In genomic region chr12:31209377-31209805, GRCm38 (mm10) we compare ENCODE assay signal across 24 mouse cellular contexts. TPM values are rescaled to one million over a fixed set of nuclear protein-coding genes. Genes with fewer than 3 reads are reported as not detected.
DNase-seq lines count a peak whose midpoint lies in the region; ATAC-seq lines count a peak whose summit lies in the region.
"Had no signal": no experiment of that assay in that cellular context is flagged by ENCODE, and none has a peak within 500 bp of the region (broad histone marks: within the 10 kb centered on the region; RNA-seq: fewer than 3 reads in every experiment).

No protein-coding gene starts in this region.

- H3K36me3 ChIP-seq in neural tube, embryonic 15.5 days, result no peaks in the 10 kb centered on the region
- H3K36me3 ChIP-seq: embryonic facial prominence, embryonic 13.5 days; heart, embryonic 13.5 days; liver, embryonic 12.5 days; stomach, embryonic 15.5 days had no signal

- no peak overlapping the region for H3K9ac ChIP-seq in neural tube, embryonic 15.5 days (replicated peaks)
- H3K9ac ChIP-seq: embryonic facial prominence, embryonic 13.5 days; liver, embryonic 12.5 days; lung, embryonic 14.5 days; stomach, embryonic 15.5 days had no signal

- intact Hi-C loops in gastrocnemius, postnatal 36 days (cut with DNase I), result no loop called here

- ATAC-seq in neural tube, embryonic 15.5 days (ENCODE audit: low FRiP score), result no peak; the same call in 1 of the 2 replicates
- ATAC-seq: liver, embryonic 12.5 days had no signal

- 28% methylated on average over 5 of the region's 5 CpGs for WGBS in neural tube, embryonic 15.5 days

- H3K27me3 ChIP-seq in neural tube, embryonic 15.5 days (replicated peaks), result no peaks in the 10 kb centered on the region
- H3K27me3 ChIP-seq: CH12.LX; embryonic facial prominence, embryonic 13.5 days; heart, embryonic 13.5 days; liver, embryonic 12.5 days; stomach, embryonic 15.5 days had no signal

- DNase-seq in gastrocnemius, adult 18-20 months (ENCODE audit: low spot score), result peak; percentile 34
- DNase-seq in gastrocnemius, postnatal 36 days, result no peak
- peak; percentile 19 for DNase-seq in layer of hippocampus, adult 11-12 months (ENCODE audit: low spot score)
- no peak for DNase-seq in layer of hippocampus, adult 9-10 months (ENCODE audit: low spot score)
- peak; percentile 21 for DNase-seq in layer of hippocampus, adult 9-11 months
- DNase-seq in spleen, postnatal 36 days (ENCODE audit: low spot score in 2 of 2), result no peak
- DNase-seq in gastrocnemius, postnatal 4 days (ENCODE audit: low spot score in 2 of 2), result no peak
- DNase-seq: adrenal gland, postnatal 10 days; cerebellum, adult 9-10 months; lung, embryonic 14.5 days had no signal

- H3K27ac ChIP-seq in neural tube, embryonic 15.5 days (replicated peaks), result peak overlapping the region; percentile 6; the same call in 1 of the 2 replicates
- H3K27ac ChIP-seq: embryonic facial prominence, embryonic 13.5 days; left cerebral cortex, adult 2 months; liver, embryonic 12.5 days; stomach, embryonic 15.5 days had no signal

- H3K4me1 ChIP-seq in neural tube, embryonic 15.5 days, result peaks cover 28% of the 10 kb centered on the region
- H3K4me1 ChIP-seq: liver, embryonic 12.5 days had no signal

- no peaks in the 10 kb centered on the region for H3K9me3 ChIP-seq in neural tube, embryonic 15.5 days (replicated peaks)
- H3K9me3 ChIP-seq: embryonic facial prominence, embryonic 13.5 days; heart, embryonic 13.5 days; liver, embryonic 12.5 days; stomach, embryonic 15.5 days had no signal

- no peak overlapping the region for H3K4me2 ChIP-seq in neural tube, embryonic 15.5 days
- H3K4me2 ChIP-seq: embryonic facial prominence, embryonic 13.5 days; heart, embryonic 13.5 days; liver, embryonic 12.5 days; lung, embryonic 14.5 days; stomach, embryonic 15.5 days had no signal

- H3K4me3 ChIP-seq in neural tube, embryonic 15.5 days (replicated peaks), result no peak overlapping the region
- H3K4me3 ChIP-seq: embryonic facial prominence, embryonic 13.5 days; heart, embryonic 13.5 days; left cerebral cortex, adult 2 months; liver, embryonic 12.5 days; stomach, embryonic 15.5 days had no signal

RNA-seq across cellular contexts. Expression of gene Gm6993, which starts 31.2 kb away (rescaled TPM):
- not detected for total RNA-seq in gastrocnemius, adult 18-20 months (2021)
- not detected for total RNA-seq in gastrocnemius, postnatal 36 days (2021)
- not detected in 2 replicates for polyA plus RNA-seq in neural tube, embryonic 15.5 days (2015; fragmentation: Nextera tagmentation; extraction: Ambion mirVana)
- total RNA-seq in gastrocnemius, postnatal 4 days (2021), result not detected
- total RNA-seq: adrenal gland, postnatal 10 days; CH12.LX; heart, postnatal 36 days; left cerebral cortex, adult 2 months had no signal
- polyA plus RNA-seq: cortical plate, adult 2 months; embryonic facial prominence, embryonic 13.5 days; heart, embryonic 13.5 days; intestine, embryonic 14.5 days; kidney, embryonic 14.5 days; large intestine, adult 2 months; limb, embryonic 11.5 days; liver, embryonic 12.5 days; lung, embryonic 14.5 days; stomach, embryonic 15.5 days; thymus, postnatal 0 days had no signal

RNA-seq across cellular contexts. Expression of gene Lamb1, which starts 55.6 kb away (rescaled TPM):
- 10 to 100 TPM; 10.8 to 13.2 TPM for total RNA-seq in gastrocnemius, adult 18-20 months (2021)
- total RNA-seq in gastrocnemius, postnatal 36 days (2021), result 10 to 100 TPM; 22.2 to 24.5 TPM
- polyA plus RNA-seq in neural tube, embryonic 15.5 days (2015; fragmentation: Nextera tagmentation; extraction: Ambion mirVana), result 17.4 and 29.1 TPM in 2 replicates
- 100 to 1,000 TPM; 259 to 273 TPM for total RNA-seq in gastrocnemius, postnatal 4 days (2021)

Comparison
In these comparisons a context has a peak if more than half of its experiments do, and no peak if none do; other contexts are left out.
1. DNase-seq: peak in gastrocnemius, adult 18-20 months (single experiment), layer of hippocampus, adult 11-12 months (single experiment) and layer of hippocampus, adult 9-11 months (single experiment); none in gastrocnemius, postnatal 36 days (0 of 2), layer of hippocampus, adult 9-10 months (single experiment), spleen, postnatal 36 days (0 of 2) and gastrocnemius, postnatal 4 days (0 of 2).
2. RNA of gene Lamb1, which starts 55.6 kb away (total RNA-seq): 259 to 273 TPM in gastrocnemius, postnatal 4 days; 22.2 to 24.5 TPM in gastrocnemius, postnatal 36 days and 10.8 to 13.2 TPM in gastrocnemius, adult 18-20 months; every median in the first group is over 10 times any median in the second.